Mouse (Mus musculus): ENCODE measurements around the gene Papss1.

GRCm38 (mm10) chr3:131630407-131631317 lies 66.1 kb downstream of the Papss1 start:
- TF ChIP-seq CTCF (conservative IDR thresholded peaks at IDR 0.05; ENCODE audit: insufficient read depth, insufficient read length, low read depth, low read length) (no peak), POLR2A (IDR thresholded peaks at IDR 0.05; ENCODE audit: low read depth, low read length) (no peak)
